21 mouse cellular contexts compared by ENCODE assay signal in the genomic region with DNA sequence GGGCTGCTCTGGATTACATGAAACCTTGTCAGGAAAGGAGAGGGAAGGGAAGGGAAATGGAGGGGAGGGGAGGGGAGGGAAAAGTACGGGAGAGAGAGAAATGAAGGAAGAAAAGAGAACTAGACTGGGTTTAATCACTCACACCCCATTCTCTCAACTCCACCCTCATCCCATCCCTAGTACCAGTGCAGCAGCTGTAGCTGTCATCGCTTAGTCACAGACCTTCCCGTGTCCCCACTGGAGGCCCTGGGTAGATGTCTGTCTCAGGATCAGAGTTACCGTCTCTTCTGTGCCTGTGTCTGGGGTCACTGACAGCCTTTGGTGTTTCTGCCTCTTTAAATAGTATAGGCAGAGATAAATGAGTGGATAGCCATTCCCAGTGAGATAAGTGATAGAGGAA. TPM values are rescaled to one million over a fixed set of nuclear protein-coding genes. Genes with fewer than 3 reads are reported as not detected.
A peak's percentile ranks its signal among the peaks of the same experiment; 100 is the strongest.
DNase-seq lines count a peak whose midpoint lies in the region; ATAC-seq lines count a peak whose summit lies in the region.
"Had no signal": no experiment of that assay in that cellular context is flagged by ENCODE, and none has a peak within 500 bp of the region (broad histone marks: within the 10 kb centered on the region; RNA-seq: fewer than 3 reads in every experiment).

No protein-coding gene starts in this region.

- H3K4me2 ChIP-seq in heart, embryonic 11.5 days = no peak overlapping the region
- H3K4me2 ChIP-seq in heart, embryonic 15.5 days = no peak overlapping the region
- no peak overlapping the region for H3K4me2 ChIP-seq in lung, embryonic 16.5 days (ENCODE audit: low read depth, low read length)
- H3K4me2 ChIP-seq: forebrain, embryonic 13.5 days; hindbrain, embryonic 13.5 days had no signal

- no peak for DNase-seq in heart, postnatal 36 days
- DNase-seq in heart, postnatal 4 days = no peak
- DNase-seq in lung, postnatal 14 days = no peak
- DNase-seq in kidney, postnatal 4 days = no peak
- DNase-seq: adrenal gland, adult 2 months; adrenal gland, postnatal 25 days; cerebellum, adult 2 months; cerebellum, postnatal 10 days; forebrain, postnatal 0 days; gastrocnemius, postnatal 10 days; kidney, adult 11 months; kidney, adult 9 months had no signal

- H3K27ac ChIP-seq in heart, embryonic 11.5 days (ENCODE audit: low read depth, low read length) = peak overlapping the region; percentile 96
- peak overlapping the region; percentile 87 for H3K27ac ChIP-seq in heart, embryonic 15.5 days
- H3K27ac ChIP-seq in lung, embryonic 16.5 days (ENCODE audit: low read length) = no peak overlapping the region
- H3K27ac ChIP-seq: embryonic facial prominence, embryonic 10.5 days; forebrain, embryonic 13.5 days; hindbrain, embryonic 13.5 days; hindbrain, postnatal 0 days had no signal

- H3K9me3 ChIP-seq in heart, embryonic 11.5 days (replicated peaks; ENCODE audit: control insufficient read depth, low read length) = no peaks in the 10 kb centered on the region
- H3K9me3 ChIP-seq in heart, embryonic 15.5 days (replicated peaks) = no peaks in the 10 kb centered on the region
- no peaks in the 10 kb centered on the region for H3K9me3 ChIP-seq in lung, embryonic 16.5 days (ENCODE audit: control insufficient read depth, low read length)
- H3K9me3 ChIP-seq: embryonic facial prominence, embryonic 10.5 days; forebrain, embryonic 13.5 days; hindbrain, embryonic 13.5 days had no signal

- H3K4me1 ChIP-seq in heart, embryonic 11.5 days (ENCODE audit: control insufficient read depth, insufficient read depth, low read length) = peaks cover 28% of the 10 kb centered on the region
- peaks cover 44% of the 10 kb centered on the region for H3K4me1 ChIP-seq in heart, embryonic 15.5 days (replicated peaks)
- no peaks in the 10 kb centered on the region for H3K4me1 ChIP-seq in lung, embryonic 16.5 days (replicated peaks; ENCODE audit: control insufficient read depth, insufficient read depth, low read length)

- no peak overlapping the region for H3K9ac ChIP-seq in heart, embryonic 11.5 days (ENCODE audit: low read depth, low read length)
- no peak overlapping the region for H3K9ac ChIP-seq in heart, embryonic 15.5 days
- H3K9ac ChIP-seq in lung, embryonic 16.5 days (ENCODE audit: low read length) = no peak overlapping the region
- H3K9ac ChIP-seq: forebrain, embryonic 13.5 days; forebrain, postnatal 0 days; hindbrain, embryonic 13.5 days had no signal

- peak; percentile 56; the same call in 1 of the 2 replicates for ATAC-seq in heart, embryonic 11.5 days (replicated peaks; ENCODE audit: insufficient number of reproducible peaks, low FRiP score, low TSS enrichment)
- ATAC-seq in heart, embryonic 15.5 days (replicated peaks; ENCODE audit: insufficient number of reproducible peaks, insufficient read depth, low FRiP score, low read depth) = peak; percentile 64; the same call in 1 of the 2 replicates
- peak; percentile 39; the same call in 1 of the 2 replicates for ATAC-seq in lung, embryonic 16.5 days (ENCODE audit: low read depth)
- ATAC-seq: forebrain, embryonic 13.5 days; forebrain, postnatal 0 days; hindbrain, postnatal 0 days had no signal

- H3K36me3 ChIP-seq in heart, embryonic 11.5 days (ENCODE audit: control insufficient read depth, insufficient read depth, low read length) = peaks cover 18% of the 10 kb centered on the region
- peaks cover 49% of the 10 kb centered on the region for H3K36me3 ChIP-seq in heart, embryonic 15.5 days
- peaks cover 14% of the 10 kb centered on the region for H3K36me3 ChIP-seq in lung, embryonic 16.5 days (ENCODE audit: control insufficient read depth, insufficient read depth, low read length)

- no peaks in the 10 kb centered on the region for H3K27me3 ChIP-seq in heart, embryonic 11.5 days (ENCODE audit: control insufficient read depth, insufficient read depth, low read length)
- no peaks in the 10 kb centered on the region for H3K27me3 ChIP-seq in heart, embryonic 15.5 days
- H3K27me3 ChIP-seq in lung, embryonic 16.5 days (ENCODE audit: control insufficient read depth, insufficient read depth, low read depth, low read length) = no peaks in the 10 kb centered on the region
- H3K27me3 ChIP-seq: forebrain, embryonic 13.5 days had no signal

- H3K4me3 ChIP-seq in heart, embryonic 11.5 days (ENCODE audit: low read depth, low read length) = no peak overlapping the region
- no peak overlapping the region for H3K4me3 ChIP-seq in heart, embryonic 15.5 days
- H3K4me3 ChIP-seq in lung, embryonic 16.5 days (ENCODE audit: low read length) = no peak overlapping the region
- H3K4me3 ChIP-seq: embryonic facial prominence, embryonic 10.5 days; forebrain, embryonic 13.5 days; hindbrain, embryonic 13.5 days had no signal

- intact Hi-C loops in heart, postnatal 36 days (cut with DNase I) = no loop called here

- 22% methylated on average over 4 of the region's 4 CpGs for WGBS in heart, embryonic 11.5 days (ENCODE audit: insufficient replicate concordance)
- 16% methylated on average over 4 of the region's 4 CpGs for WGBS in heart, embryonic 15.5 days
- 32% methylated on average over 4 of the region's 4 CpGs for whole genome bisulfite sequencing in lung, embryonic 16.5 days

RNA-seq across cellular contexts. Expression of a gene that starts 27.5 kb away (rescaled TPM):
- polyA plus RNA-seq in heart, embryonic 11.5 days (2014; fragmentation: Nextera tagmentation; extraction: Ambion mirVana) = 49.8 and 57.2 TPM in 2 replicates
- total RNA-seq in heart, postnatal 36 days (2021) = 10 to 100 TPM; 35.5 to 39.9 TPM
- polyA plus RNA-seq in heart, embryonic 15.5 days (2015; fragmentation: Nextera tagmentation; extraction: Ambion mirVana) = 63.9 and 81.8 TPM in 2 replicates
- 10 to 100 TPM; 41.1 to 41.4 TPM for total RNA-seq in heart, postnatal 4 days (2021)
- polyA plus RNA-seq in lung, embryonic 16.5 days (2015; fragmentation: Nextera tagmentation; extraction: Ambion mirVana) = 80.5 and 92.4 TPM in 2 replicates

RNA-seq across cellular contexts. Expression of a gene that starts 33.1 kb away (rescaled TPM):
- polyA plus RNA-seq in heart, embryonic 11.5 days (2014; fragmentation: Nextera tagmentation; extraction: Ambion mirVana) = 60.7 and 66.5 TPM in 2 replicates
- total RNA-seq in heart, postnatal 36 days (2021) = 100 to 1,000 TPM; 120 to 128 TPM
- 44.5 and 54.4 TPM in 2 replicates for polyA plus RNA-seq in heart, embryonic 15.5 days (2015; fragmentation: Nextera tagmentation; extraction: Ambion mirVana)
- total RNA-seq in heart, postnatal 4 days (2021) = 100 to 1,000 TPM; 121 to 123 TPM
- 38.5 and 38.9 TPM in 2 replicates for polyA plus RNA-seq in lung, embryonic 16.5 days (2015; fragmentation: Nextera tagmentation; extraction: Ambion mirVana)

RNA-seq across cellular contexts. Expression of a gene that starts 42.0 kb away (rescaled TPM):
- 0.11 TPM in 2 replicates for polyA plus RNA-seq in heart, embryonic 11.5 days (2014; fragmentation: Nextera tagmentation; extraction: Ambion mirVana)
- not detected for total RNA-seq in heart, postnatal 36 days (2021)
- polyA plus RNA-seq in heart, embryonic 15.5 days (2015; fragmentation: Nextera tagmentation; extraction: Ambion mirVana) = 0.40 and 0.81 TPM in 2 replicates
- not detected for total RNA-seq in heart, postnatal 4 days (2021)
- polyA plus RNA-seq in lung, embryonic 16.5 days (2015; fragmentation: Nextera tagmentation; extraction: Ambion mirVana) = 0.05 and 0.11 TPM in 2 replicates
- total RNA-seq: ES-E14; gastrocnemius, postnatal 10 days; hematopoietic stem cell, adult 5-6 weeks had no signal

RNA-seq across cellular contexts. Expression of a gene that starts 48.1 kb away (rescaled TPM):
- 428 and 477 TPM in 2 replicates for polyA plus RNA-seq in heart, embryonic 11.5 days (2014; fragmentation: Nextera tagmentation; extraction: Ambion mirVana)
- 1,000 to 10,000 TPM; 1,347 to 1,420 TPM for total RNA-seq in heart, postnatal 36 days (2021)
- 374 and 419 TPM in 2 replicates for polyA plus RNA-seq in heart, embryonic 15.5 days (2015; fragmentation: Nextera tagmentation; extraction: Ambion mirVana)
- total RNA-seq in heart, postnatal 4 days (2021) = 100 to 1,000 TPM; 742 to 747 TPM
- 57.1 and 64.0 TPM in 2 replicates for polyA plus RNA-seq in lung, embryonic 16.5 days (2015; fragmentation: Nextera tagmentation; extraction: Ambion mirVana)
- total RNA-seq: hematopoietic stem cell, adult 5-6 weeks had no signal
